Mouse (Mus musculus) liver, adult 2 months (tissue): Measurements from ENCODE around the gene Tacr1.

Experiments used
- CTCF ChIP-seq: fragments of 200-500 bp; IDR thresholded peaks from 2 replicates; pipeline ENCODE4 v1.5.1; 2011; ENCODE audit warnings: low read depth, low read length, control low read depth
- POLR2A ChIP-seq: fragments of 200-500 bp; IDR thresholded peaks from 2 replicates; pipeline ENCODE4 v1.6.1; 2011; ENCODE audit warnings: low read length, control low read depth; ENCODE audit not compliant: insufficient read depth; ENCODE audit errors: extremely low read depth

GRCm38 (mm10) chr6:82376144-82376543 is 26.0 kb upstream of the Tacr1 start:
- no peak for TF ChIP-seq CTCF
- no peak for TF ChIP-seq POLR2A
